Mouse (Mus musculus): ENCODE results near the gene Ddx54. TPM values are rescaled to one million over a fixed set of nuclear protein-coding genes. Genes with fewer than 3 reads are reported as not detected.
A peak's percentile ranks its signal among the peaks of the same experiment; 100 is the strongest.

Ddx54 gene
- polyA plus RNA-seq, 1 experiment from 2014 or later: 62.2 TPM

DNA sequence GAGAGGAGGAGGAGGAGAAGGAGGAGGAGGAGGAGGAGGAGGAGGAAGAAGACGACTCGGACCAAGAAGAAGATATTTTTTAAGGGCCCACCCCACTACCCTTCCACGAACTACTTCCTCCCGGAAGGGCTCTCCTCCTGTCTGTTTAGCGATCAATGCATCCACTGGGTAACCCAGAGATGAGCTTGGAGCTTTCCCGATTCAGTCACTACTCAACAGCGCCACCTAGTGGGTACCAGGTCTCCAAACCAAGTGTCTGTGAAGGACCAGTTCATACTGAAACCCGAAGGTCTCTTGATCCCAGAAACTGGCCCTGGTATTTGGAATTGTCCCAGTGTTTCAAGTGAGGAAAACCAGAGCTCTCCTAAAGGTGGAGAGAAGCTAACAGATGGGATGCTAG, 6.9 kb upstream of the Ddx54 start:
- peak; percentile 92 for DNase-seq (ENCODE audit: low spot score)
- H3K36me3 ChIP-seq: peaks cover 27% of the 10 kb centered on the region
- peak overlapping the region; percentile 49 for H3K4me3 ChIP-seq
- H3K27me3 ChIP-seq (ENCODE audit: insufficient read depth, poor library complexity, severe bottlenecking): no peaks in the 10 kb centered on the region
- 2% methylated on average over 8 of the region's 8 CpGs for WGBS
- no peaks in the 10 kb centered on the region for H3K9me3 ChIP-seq
- peak overlapping the region; percentile 81 for H3K27ac ChIP-seq
- peaks cover 34% of the 10 kb centered on the region for H3K4me1 ChIP-seq (replicated peaks)

- DNase-seq (ENCODE audit: low spot score): no peak
Measured at GRCm38 (mm10) chr5:120606590-120607200, 5.8 kb upstream of the Ddx54 start.

GRCm38 (mm10) chr5:120607335-120607734, 5.2 kb upstream of the Ddx54 start:
- H3K9me3 ChIP-seq: no peaks in the 10 kb centered on the region
- WGBS: 81% methylated on average over 3 of the region's 3 CpGs
- no peak overlapping the region for H3K27ac ChIP-seq
- no peak for DNase-seq (ENCODE audit: low spot score)
- H3K27me3 ChIP-seq (ENCODE audit: insufficient read depth, poor library complexity, severe bottlenecking): no peaks in the 10 kb centered on the region
- H3K4me3 ChIP-seq: no peak overlapping the region
- peaks cover 27% of the 10 kb centered on the region for H3K36me3 ChIP-seq
- H3K4me1 ChIP-seq (replicated peaks): peaks cover 34% of the 10 kb centered on the region

More at GRCm38 (mm10) chr5:120606590-120607200, 5.8 kb upstream of the Ddx54 start:
- Histone ChIP-seq H3K9me3 (no peaks in the 10 kb centered on the region), H3K4me3 (no peak overlapping the region), H3K36me3 (peaks cover 27% of the 10 kb centered on the region), H3K4me1 (replicated peaks) (peaks cover 34% of the 10 kb centered on the region), H3K27ac (no peak overlapping the region), H3K27me3 (ENCODE audit: insufficient read depth, poor library complexity, severe bottlenecking) (no peaks in the 10 kb centered on the region)
- 66% methylated on average over 25 of the region's 25 CpGs for WGBS

DNA sequence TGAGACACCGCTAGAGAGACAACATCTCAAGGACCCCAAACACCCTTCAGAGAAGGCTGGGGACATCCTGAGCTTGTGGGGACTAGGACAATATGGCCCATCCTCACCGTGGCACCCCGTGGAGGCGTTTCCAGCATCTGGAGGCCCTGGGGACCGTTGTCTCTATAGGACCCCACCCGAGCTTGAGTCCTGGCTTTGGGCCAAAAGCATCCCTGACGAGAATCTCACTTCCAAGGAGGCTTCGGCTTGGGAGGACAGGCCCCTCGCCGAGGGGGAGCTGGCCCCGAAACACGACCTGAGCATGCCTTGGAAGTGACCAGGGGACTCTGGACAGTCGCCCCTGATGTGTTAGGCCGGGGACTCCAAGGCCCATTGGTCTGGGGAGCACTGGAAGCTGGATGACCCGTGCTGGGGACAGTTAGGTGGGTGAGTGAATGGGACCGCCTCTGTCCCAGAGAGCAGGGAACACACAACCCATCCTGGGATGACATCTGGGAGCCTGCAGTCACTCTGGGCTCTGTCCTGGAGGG, 3.2 kb upstream of the Ddx54 start:
- Histone ChIP-seq H3K27me3 (ENCODE audit: insufficient read depth, poor library complexity, severe bottlenecking) (no peaks in the 10 kb centered on the region), H3K4me1 (replicated peaks) (peaks cover 35% of the 10 kb centered on the region), H3K27ac (no peak overlapping the region), H3K4me3 (no peak overlapping the region), H3K9me3 (no peaks in the 10 kb centered on the region), H3K36me3 (peaks cover 27% of the 10 kb centered on the region)
- 90% methylated on average over 16 of the region's 16 CpGs for WGBS
- no peak for DNase-seq (ENCODE audit: low spot score)

GRCm38 (mm10) chr5:120610906-120611305, 1.6 kb upstream of the Ddx54 start:
- peaks cover 3% of the 10 kb centered on the region; the same call in 1 of the 2 replicates for H3K9me3 ChIP-seq
- 93% methylated on average over 5 of the region's 5 CpGs for WGBS
- H3K36me3 ChIP-seq: peaks cover 40% of the 10 kb centered on the region
- no peaks in the 10 kb centered on the region for H3K27me3 ChIP-seq (ENCODE audit: insufficient read depth, poor library complexity, severe bottlenecking)
- H3K27ac ChIP-seq: no peak overlapping the region
- peaks cover 27% of the 10 kb centered on the region for H3K4me1 ChIP-seq (replicated peaks)
- no peak for DNase-seq (ENCODE audit: low spot score)
- H3K4me3 ChIP-seq: peak overlapping the region; percentile 76; the same call in 1 of the 2 replicates

GRCm38 (mm10) chr5:120611416-120611815, 1.1 kb upstream of the Ddx54 start:
- Histone ChIP-seq H3K27ac (no peak overlapping the region; the same call in 1 of the 2 replicates), H3K27me3 (ENCODE audit: insufficient read depth, poor library complexity, severe bottlenecking) (no peaks in the 10 kb centered on the region), H3K4me3 (peak overlapping the region; percentile 76), H3K36me3 (peaks cover 45% of the 10 kb centered on the region), H3K9me3 (peaks cover 6% of the 10 kb centered on the region; the same call in 1 of the 2 replicates), H3K4me1 (replicated peaks) (peaks cover 27% of the 10 kb centered on the region)
- 60% methylated on average over 8 of the region's 8 CpGs for WGBS
- no peak for DNase-seq (ENCODE audit: low spot score)

- no peaks in the 10 kb centered on the region for H3K27me3 ChIP-seq (ENCODE audit: insufficient read depth, poor library complexity, severe bottlenecking)
- peaks cover 6% of the 10 kb centered on the region; the same call in 1 of the 2 replicates for H3K9me3 ChIP-seq
- peak overlapping the region; percentile 76 for H3K4me3 ChIP-seq
- peak; percentile 100 for DNase-seq (ENCODE audit: low spot score)
- peak overlapping the region; percentile 94 for H3K27ac ChIP-seq
- WGBS: under 1% methylated on average over 69 of the region's 69 CpGs
- H3K4me1 ChIP-seq (replicated peaks): peaks cover 23% of the 10 kb centered on the region
- peaks cover 58% of the 10 kb centered on the region for H3K36me3 ChIP-seq
Measured at GRCm38 (mm10) chr5:120612822-120613604, 474 bp downstream of the Ddx54 start.

DNA sequence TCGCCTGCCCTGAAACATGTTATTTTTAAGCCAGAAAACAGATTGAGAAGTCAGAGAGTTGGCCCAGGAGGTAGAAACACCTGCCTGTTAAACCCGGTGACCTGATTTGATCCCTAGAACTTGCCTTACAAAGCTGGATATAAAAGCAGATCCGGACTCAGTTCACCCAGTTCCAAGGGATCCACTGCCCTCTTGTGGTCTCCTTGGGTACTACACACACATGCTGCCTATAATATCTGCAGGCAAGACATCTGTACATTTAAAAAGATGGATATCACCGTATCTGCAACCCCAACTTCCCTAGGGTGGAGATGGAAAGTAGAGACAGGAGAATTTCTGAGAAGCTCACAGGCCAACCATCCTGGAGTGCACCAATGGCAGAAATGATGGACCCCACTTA, 3.4 kb downstream of the Ddx54 start:
- Histone ChIP-seq H3K27ac (no peak overlapping the region), H3K9me3 (peaks cover 6% of the 10 kb centered on the region; the same call in 1 of the 2 replicates), H3K4me3 (no peak overlapping the region), H3K36me3 (peaks cover 63% of the 10 kb centered on the region), H3K4me1 (replicated peaks) (peaks cover 21% of the 10 kb centered on the region), H3K27me3 (ENCODE audit: insufficient read depth, poor library complexity, severe bottlenecking) (no peaks in the 10 kb centered on the region)
- DNase-seq (ENCODE audit: low spot score): peak; percentile 34
- WGBS: 98% methylated on average over 4 of the region's 4 CpGs

- no peak overlapping the region for H3K27ac ChIP-seq
- no peak overlapping the region for H3K4me3 ChIP-seq
- H3K36me3 ChIP-seq: peaks cover 91% of the 10 kb centered on the region
- peaks cover 6% of the 10 kb centered on the region; the same call in 1 of the 2 replicates for H3K9me3 ChIP-seq
- DNase-seq (ENCODE audit: low spot score): no peak
- H3K27me3 ChIP-seq (ENCODE audit: insufficient read depth, poor library complexity, severe bottlenecking): no peaks in the 10 kb centered on the region
- H3K4me1 ChIP-seq (replicated peaks): peaks cover 4% of the 10 kb centered on the region
- 89% methylated on average over 12 of the region's 12 CpGs for WGBS
Measured at GRCm38 (mm10) chr5:120618778-120619177, 6.2 kb downstream of the Ddx54 start.

- Histone ChIP-seq H3K36me3 (peaks cover 96% of the 10 kb centered on the region), H3K4me1 (replicated peaks) (no peaks in the 10 kb centered on the region), H3K27me3 (ENCODE audit: insufficient read depth, poor library complexity, severe bottlenecking) (no peaks in the 10 kb centered on the region), H3K9me3 (peaks cover 6% of the 10 kb centered on the region; the same call in 1 of the 2 replicates), H3K4me3 (no peak overlapping the region), H3K27ac (no peak overlapping the region)
- peak; percentile 61 for DNase-seq (ENCODE audit: low spot score)
- 23% methylated on average over 5 of the region's 5 CpGs for WGBS
Measured at GRCm38 (mm10) chr5:120619201-120619600, 6.7 kb downstream of the Ddx54 start.

- Histone ChIP-seq H3K4me1 (replicated peaks) (no peaks in the 10 kb centered on the region), H3K36me3 (peaks cover 100% of the 10 kb centered on the region), H3K4me3 (no peak overlapping the region), H3K27me3 (ENCODE audit: insufficient read depth, poor library complexity, severe bottlenecking) (no peaks in the 10 kb centered on the region), H3K9me3 (peaks cover 6% of the 10 kb centered on the region; the same call in 1 of the 2 replicates), H3K27ac (no peak overlapping the region)
- 71% methylated on average over 18 of the region's 18 CpGs for WGBS
- DNase-seq (ENCODE audit: low spot score): peak; percentile 80
Measured at GRCm38 (mm10) chr5:120620375-120621077, 8.0 kb downstream of the Ddx54 start.

- no peaks in the 10 kb centered on the region for H3K27me3 ChIP-seq (ENCODE audit: insufficient read depth, poor library complexity, severe bottlenecking)
- no peak overlapping the region for H3K27ac ChIP-seq
- H3K9me3 ChIP-seq: no peaks in the 10 kb centered on the region
- H3K36me3 ChIP-seq: peaks cover 100% of the 10 kb centered on the region
- WGBS: 95% methylated on average over 23 of the region's 23 CpGs
- no peak for DNase-seq (ENCODE audit: low spot score)
- no peak overlapping the region for H3K4me3 ChIP-seq
- H3K4me1 ChIP-seq (replicated peaks): peaks cover 5% of the 10 kb centered on the region
Measured at GRCm38 (mm10) chr5:120621078-120621765, 8.7 kb downstream of the Ddx54 start.
